Mouse (Mus musculus): ENCODE results near the gene Stra6l.

DNA sequence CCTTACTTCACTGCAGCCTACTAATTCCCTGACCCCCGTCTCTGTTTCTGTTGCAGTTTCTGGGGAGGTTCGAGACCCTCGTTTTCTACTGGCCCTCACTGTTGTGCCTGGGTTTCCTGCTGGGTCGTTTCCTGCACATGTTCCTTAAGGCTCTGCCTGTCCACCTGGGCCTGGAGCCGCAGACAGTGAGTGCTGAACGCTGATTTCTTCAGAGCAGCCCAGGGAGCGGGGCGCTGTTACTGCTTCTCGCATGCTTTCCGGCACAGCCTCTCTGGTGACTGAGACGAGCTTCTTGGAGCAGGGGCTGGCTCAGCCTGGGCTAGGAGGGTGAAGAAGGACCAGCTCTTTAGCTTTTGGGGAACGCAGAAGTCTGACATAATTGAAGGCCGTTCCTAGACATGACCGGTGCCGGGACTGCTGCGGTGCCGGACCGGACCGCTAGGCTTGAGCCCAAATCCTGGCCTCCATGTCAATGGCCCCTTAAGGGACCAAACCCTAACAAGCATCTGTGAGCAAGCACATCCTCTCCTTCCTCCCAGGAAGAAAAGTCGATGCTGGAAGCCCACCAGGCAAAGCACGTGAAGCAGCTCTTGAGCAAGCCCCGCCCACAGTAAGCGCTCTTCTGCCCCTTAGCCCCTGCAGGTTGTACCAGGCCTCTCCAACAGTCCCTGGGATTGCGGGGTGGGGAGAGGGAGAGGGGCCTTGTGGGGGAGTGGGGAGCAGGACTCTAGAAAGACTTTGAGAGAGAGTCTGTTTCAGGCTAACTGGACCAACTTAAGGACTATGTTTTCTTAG, 20.8 kb downstream of the Stra6l start:
- TF ChIP-seq CTCF (IDR thresholded peaks at IDR 0.05; ENCODE audit: low read depth, low read length) (no peak), POLR2A (IDR thresholded peaks at IDR 0.05; ENCODE audit: extremely low read depth, insufficient read depth, low read length) (no peak)

Data from liver, adult 2 months (tissue).